Mouse (Mus musculus): Measurements from ENCODE around the gene Dhx36. TPM values are rescaled to one million over a fixed set of nuclear protein-coding genes. Genes with fewer than 3 reads are reported as not detected.

Dhx36 gene
- total RNA-seq (2021), result 10 to 100 TPM; 68.8 to 71.9 TPM

DNA sequence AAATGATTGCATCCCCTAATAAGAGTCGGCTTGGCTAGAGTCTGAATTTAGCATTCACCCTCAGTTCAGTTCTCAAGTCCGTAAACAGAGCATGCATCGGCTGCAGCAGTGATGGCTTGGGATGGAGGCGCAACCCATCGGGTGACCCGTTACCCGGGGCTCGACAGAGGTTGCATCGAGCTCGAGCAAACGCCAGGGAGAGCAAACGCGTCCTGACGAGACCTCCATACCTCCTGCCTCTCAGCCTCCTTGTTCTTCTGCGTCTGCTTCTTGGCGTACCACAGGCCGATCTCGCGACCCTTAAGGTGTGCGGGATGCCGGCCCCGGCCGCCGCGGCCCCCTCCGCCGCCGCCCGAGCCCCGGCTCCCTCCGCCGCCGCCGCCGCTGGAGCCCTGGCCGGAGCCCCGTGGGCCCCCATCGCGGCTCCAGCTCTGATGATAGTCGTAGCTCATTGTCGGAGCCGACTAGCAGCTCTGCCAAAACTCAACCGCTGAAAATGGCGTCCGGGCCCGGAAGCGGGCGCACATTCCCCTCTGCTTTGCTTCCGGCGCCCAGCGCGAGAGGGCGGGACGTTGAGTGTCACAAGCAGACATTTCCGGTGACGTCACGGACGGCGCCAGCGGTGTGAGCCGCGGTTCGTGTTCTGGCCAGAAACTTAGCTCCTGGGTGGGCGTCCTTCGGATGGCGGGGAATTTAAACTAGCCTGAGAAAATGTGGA, at the start of gene Dhx36:
Gene Dhx36 (minus strand): TSS at position 517 of the 718 bp plus-strand sequence.
- peak; percentile 98 for DNase-seq
- intact Hi-C loops (cut with DNase I), result no loop called here

DNA sequence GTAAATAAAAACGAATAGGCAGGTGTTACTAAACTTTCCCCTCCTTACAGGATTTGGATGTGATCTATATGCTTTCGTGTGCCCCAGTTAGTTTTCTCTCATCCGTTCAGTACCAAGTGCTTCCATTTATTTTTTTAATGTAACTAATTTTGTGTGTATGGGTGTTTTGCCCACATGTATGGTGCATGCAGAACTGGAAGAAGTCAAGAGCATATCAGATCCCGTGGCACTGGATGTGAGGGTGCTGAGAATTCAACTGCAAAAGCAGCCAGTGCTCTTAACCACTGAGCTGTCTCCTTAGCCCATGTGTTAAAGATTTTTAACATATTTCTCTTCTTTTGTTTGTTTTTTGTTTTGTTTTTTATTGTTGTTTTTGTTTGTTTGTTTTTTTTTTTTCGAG, 20.8 kb upstream of the Dhx36 start:
- intact Hi-C loops (cut with DNase I), result loop anchor here (5.0 kb wide), 1 partner anchor 330 kb away; no protein-coding TSS in a partner anchor
- no peak for DNase-seq

DNA sequence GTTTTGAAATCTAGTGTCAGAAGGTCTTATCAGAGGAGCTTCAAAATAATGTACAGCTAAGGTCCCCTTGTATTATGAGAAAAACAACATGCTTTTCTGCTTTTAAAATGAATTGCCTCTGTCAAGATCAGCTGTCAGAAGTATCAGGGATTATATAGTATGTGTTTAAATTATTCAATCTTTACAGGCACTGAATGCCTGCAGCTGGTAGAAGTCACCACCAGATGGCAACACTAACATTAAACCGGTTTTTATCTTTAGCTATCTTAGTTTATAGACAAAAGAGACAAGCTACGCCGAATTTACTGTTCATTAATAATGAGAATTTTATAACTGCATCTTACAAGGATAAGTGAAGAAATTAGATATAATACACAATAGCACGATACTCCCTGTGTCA, 20.4 kb upstream of the Dhx36 start:
- no peak for DNase-seq
- intact Hi-C loops (cut with DNase I), result loop anchor here (5.0 kb wide), 1 partner anchor 330 kb away; no protein-coding TSS in a partner anchor

DNA sequence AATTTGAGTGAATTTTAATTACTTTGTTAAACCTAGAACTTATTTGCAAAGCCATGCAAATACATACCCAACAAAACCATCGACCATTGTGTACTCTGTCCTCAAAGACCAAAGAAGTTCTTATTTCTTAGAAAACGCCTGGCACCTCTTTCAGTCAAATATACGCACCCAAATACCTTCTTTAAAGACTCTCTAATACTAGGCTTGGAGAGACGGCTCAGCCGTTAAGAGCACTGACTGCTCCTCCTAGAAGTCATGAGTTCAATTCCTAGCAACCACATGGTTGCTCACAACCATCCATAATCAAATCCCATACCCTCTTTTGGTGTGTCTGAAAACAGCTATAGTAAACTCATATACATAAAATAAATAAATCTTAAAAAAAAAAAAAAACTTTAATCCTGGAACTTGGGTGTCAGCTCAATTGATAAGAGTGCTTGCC, 423 bp upstream of the Dhx36 start:
- no peak for DNase-seq
- intact Hi-C loops (cut with DNase I), result no loop called here

DNA sequence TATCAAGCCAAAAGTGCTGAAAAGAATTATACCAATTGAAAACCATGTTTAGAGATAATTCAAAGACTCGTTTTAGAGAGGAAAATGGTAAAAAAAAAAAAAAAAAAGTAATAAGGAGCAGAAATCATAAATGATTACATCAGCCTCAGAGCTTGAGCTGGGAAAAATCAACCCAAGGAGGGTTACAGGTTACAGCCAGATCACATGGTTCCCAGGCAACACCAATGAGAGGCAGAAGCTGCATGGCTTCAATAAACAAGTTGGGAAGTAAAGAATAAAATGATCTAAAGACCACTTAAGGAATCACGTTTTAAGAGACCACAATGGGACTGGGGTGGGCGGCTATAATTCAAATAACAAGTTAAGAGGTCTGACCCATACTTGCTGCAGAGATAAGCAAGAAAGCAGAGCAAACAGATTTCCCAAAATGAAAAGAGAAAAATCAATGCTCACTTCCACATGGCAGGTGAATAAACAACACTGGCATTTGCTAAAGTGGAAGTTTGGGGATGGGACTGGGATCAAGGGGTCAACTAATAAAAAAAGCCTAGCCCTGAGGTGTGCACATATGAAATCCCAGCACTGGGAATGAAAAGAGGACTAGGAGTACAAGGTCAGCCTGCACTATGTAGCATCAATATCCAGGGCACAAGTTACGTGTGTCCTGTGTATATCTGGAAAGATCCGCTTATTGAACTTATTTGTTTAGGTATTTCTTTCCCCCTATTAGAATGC, 1.5 kb downstream of the Dhx36 start:
- intact Hi-C loops (cut with DNase I), result no loop called here

GRCm38 (mm10) chr3:62499327-62499726, 7.5 kb downstream of the Dhx36 start:
- no peak for DNase-seq
- intact Hi-C loops (cut with DNase I), result no loop called here

More for the DNA sequence above, 1.5 kb downstream of the Dhx36 start:
- DNase-seq, result no peak

- DNase-seq, result no peak
- intact Hi-C loops (cut with DNase I), result no loop called here
These were observed 14.2 kb downstream of the Dhx36 start for GRCm38 (mm10) chr3:62492568-62492967.

DNA sequence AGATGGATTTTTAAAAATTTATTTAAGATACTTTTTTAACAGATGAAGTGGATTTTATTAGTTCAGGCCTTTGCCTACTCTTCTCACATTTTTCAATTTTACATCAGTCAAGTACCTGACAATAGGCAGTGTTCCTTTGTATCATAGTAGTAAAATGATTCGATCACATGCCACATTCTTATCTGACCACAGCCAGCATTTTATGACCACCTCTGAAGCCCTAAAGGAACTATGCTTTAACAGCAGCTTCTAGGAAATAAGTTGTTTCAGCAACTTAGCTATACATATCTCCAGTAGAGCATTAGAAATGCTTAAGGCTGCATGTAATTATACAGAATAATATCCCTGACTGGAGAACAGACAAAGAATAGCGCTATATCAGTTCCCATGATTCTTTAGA, 22.5 kb downstream of the Dhx36 start:
- DNase-seq, result no peak
- intact Hi-C loops (cut with DNase I), result no loop called here

DNA sequence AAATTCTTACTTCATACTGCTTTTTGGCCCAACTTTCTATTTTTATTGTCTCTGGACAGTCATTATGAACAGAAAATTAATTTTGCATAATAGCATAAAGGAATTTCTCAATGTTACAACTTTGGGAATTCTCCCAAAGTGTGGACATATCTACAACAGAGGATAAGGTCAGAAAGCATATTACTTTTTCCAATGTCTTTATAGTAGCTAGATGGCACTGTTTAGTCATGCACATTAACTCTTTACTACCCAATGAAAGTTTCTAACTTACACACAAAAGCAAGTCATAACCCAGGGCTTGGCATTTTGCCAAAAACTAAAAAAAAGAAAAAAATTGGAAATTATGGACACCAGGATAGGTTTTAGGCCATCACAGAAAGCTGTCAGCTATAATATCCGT, 36.6 kb downstream of the Dhx36 start:
- intact Hi-C loops (cut with DNase I), result no loop called here
- no peak for DNase-seq

DNA sequence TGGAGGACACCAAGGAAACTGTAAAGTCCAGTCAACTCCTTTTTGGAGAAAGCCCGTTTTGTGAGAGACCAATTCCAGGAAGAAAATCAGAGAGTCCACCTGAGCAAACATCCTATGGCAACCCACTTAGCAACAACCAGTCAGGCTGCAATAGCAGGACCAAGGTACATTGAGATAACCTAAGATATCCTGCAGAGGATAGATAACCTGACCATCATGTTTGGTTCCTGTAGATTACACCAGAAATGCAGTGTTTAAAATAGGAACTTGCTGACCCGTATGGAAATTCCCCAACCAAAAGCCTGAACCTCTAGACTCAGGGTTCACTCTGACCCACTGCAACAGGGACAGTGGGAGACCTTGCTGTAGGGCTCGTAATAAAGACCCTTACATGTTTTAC, 42.5 kb downstream of the Dhx36 start:
- intact Hi-C loops (cut with DNase I), result no loop called here
- DNase-seq, result no peak

GRCm38 (mm10) chr3:62459483-62459882, 47.3 kb downstream of the Dhx36 start:
- intact Hi-C loops (cut with DNase I), result loop anchor here (5.0 kb wide), 3 partner anchors 117 to 1212 kb away; no protein-coding TSS in a partner anchor

DNA sequence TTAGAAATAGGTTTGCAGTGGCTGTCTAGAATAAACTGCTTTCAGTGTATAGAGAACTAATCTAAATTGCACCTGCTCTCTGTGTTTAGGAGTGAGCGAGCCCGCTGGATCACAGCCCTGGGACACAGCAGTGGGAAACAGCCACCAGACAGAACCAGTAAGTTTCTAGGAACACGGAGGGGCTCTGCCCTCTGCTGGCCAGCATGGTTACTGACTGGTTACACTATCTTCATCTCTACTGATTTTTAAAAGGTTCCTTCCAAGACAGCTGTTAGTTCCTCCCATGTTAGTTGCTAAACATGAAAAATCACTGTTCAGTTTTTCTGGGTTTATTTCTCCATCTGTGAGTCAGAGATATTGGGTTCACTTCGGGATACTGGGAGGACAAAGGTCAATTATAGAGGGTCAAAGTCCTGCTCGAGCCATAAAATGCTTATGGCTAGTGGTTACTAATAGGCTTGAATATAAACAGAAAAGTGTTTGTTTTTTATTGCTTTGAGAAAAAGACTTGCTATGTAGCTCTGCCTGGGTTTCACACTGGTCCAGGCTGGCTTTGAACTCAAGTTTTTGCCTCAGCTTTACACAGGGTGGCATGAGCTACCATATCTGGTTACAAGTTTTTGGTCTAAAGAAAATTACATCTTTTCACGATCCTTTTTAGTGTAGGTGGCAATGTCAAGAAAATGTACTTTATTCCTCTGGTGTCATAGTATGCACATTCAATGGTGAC, 48.4 kb downstream of the Dhx36 start:
- DNase-seq, result peak; percentile 71
- intact Hi-C loops (cut with DNase I), result loop anchor here (5.0 kb wide), 3 partner anchors 116 to 1211 kb away; no protein-coding TSS in a partner anchor

More at GRCm38 (mm10) chr3:62459483-62459882, 47.3 kb downstream of the Dhx36 start:
- DNase-seq, result no peak

DNA sequence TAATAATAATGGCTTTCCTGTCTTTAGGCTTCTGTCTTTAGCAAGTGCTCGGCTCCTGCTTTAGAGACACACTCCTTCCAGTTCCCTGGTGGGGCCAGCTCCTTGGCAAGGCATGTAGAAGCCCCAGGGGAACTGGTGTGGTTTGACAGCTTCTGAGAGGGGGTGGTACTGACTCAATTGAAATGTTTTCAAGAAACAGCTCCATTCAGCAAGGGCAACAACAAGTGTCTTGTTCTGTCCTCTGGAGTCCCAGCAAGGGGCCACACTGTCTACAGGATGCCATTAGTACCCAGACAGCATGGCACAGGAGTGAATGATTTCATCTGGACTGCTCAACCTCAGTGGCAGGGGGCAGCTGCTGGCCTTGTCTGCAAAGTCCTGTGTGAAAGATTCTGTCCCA, 51.0 kb downstream of the Dhx36 start:
- peak; percentile 54 for DNase-seq
- intact Hi-C loops (cut with DNase I), result loop anchor here (5.0 kb wide), 3 partner anchors 114 to 1209 kb away; no protein-coding TSS in a partner anchor

DNA sequence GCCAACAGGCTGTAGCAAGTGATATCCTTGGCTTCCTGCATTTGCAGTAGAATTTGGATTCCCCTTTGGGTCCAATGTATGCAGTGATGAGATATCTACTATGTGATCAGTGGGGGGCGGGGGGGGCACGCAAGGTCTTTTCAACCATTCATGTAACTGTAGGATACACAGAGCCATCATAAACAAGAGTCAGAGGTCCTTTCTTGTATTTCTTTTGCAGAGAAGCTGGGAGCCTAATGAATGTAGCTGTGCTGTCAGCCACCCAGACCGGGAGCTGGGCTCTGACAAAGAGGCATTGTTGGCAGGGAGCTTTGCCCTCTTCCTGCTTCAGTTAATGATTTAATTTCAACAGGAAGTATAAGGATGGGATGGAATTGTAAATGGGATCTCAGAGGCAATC, 52.7 kb downstream of the Dhx36 start:
- intact Hi-C loops (cut with DNase I), result no loop called here

DNA sequence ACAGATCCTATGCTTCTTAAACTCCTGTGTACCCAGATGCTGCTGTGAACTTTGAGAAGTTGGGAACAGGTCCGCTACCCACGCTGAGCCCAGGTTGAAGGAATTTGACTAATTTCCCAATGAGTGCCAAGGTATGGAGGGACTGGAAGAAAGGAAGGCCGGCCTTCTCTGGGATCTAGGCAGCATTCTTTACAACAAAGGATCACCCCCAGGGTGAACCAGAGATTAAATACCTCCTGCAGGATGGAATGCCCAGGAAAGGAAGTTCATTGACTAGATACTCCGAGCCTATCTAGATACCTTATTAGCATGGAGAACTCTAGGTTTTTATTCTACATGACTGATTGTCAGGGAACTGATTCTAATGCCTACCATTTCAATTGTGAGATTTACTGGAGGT, 53.8 kb downstream of the Dhx36 start:
- no peak for DNase-seq
- intact Hi-C loops (cut with DNase I), result no loop called here

More for the DNA sequence above, 52.7 kb downstream of the Dhx36 start:
- no peak for DNase-seq

GRCm38 (mm10) chr3:62449871-62450496, 56.8 kb downstream of the Dhx36 start:
- DNase-seq, result no peak

DNA sequence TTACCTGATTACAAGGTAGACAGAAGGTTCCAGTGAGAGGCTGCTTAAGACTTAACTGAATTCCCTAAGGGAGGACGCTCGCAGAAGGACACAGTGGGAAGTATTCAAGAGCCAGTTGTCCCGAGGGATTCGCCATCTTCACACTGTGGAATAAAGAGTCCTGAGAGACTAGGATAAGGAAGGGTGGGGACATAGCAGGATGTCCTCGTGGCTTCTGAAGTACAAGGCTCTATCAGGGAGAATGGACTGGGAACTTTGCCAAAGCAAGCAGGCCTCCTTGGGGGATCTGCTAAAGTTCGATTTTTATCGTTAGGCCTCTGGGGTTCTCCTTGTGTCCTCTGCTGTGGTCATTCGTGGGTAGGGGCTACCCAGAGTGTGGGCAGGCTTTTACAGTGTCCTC, 59.7 kb downstream of the Dhx36 start:
- no peak for DNase-seq
- intact Hi-C loops (cut with DNase I), result no loop called here

More at GRCm38 (mm10) chr3:62449871-62450496, 56.8 kb downstream of the Dhx36 start:
- intact Hi-C loops (cut with DNase I), result no loop called here

- DNase-seq, result no peak
- intact Hi-C loops (cut with DNase I), result no loop called here
These were observed 60.5 kb downstream of the Dhx36 start for GRCm38 (mm10) chr3:62446271-62446670.

GRCm38 (mm10) chr3:62443582-62444194, 63.1 kb downstream of the Dhx36 start:
- intact Hi-C loops (cut with DNase I), result no loop called here
- no peak for DNase-seq

GRCm38 (mm10) chr3:62440431-62440969, 66.3 kb downstream of the Dhx36 start:
- no peak for DNase-seq
- intact Hi-C loops (cut with DNase I), result no loop called here
